Mouse (Mus musculus): ENCODE measurements at regions not wholly inside any gene's neighbourhood (a gene's known extent, or its start where the extent isn't known, plus 50 kb on each side); places are given as distances from the start of the nearest gene placed in this dataset.

DNA sequence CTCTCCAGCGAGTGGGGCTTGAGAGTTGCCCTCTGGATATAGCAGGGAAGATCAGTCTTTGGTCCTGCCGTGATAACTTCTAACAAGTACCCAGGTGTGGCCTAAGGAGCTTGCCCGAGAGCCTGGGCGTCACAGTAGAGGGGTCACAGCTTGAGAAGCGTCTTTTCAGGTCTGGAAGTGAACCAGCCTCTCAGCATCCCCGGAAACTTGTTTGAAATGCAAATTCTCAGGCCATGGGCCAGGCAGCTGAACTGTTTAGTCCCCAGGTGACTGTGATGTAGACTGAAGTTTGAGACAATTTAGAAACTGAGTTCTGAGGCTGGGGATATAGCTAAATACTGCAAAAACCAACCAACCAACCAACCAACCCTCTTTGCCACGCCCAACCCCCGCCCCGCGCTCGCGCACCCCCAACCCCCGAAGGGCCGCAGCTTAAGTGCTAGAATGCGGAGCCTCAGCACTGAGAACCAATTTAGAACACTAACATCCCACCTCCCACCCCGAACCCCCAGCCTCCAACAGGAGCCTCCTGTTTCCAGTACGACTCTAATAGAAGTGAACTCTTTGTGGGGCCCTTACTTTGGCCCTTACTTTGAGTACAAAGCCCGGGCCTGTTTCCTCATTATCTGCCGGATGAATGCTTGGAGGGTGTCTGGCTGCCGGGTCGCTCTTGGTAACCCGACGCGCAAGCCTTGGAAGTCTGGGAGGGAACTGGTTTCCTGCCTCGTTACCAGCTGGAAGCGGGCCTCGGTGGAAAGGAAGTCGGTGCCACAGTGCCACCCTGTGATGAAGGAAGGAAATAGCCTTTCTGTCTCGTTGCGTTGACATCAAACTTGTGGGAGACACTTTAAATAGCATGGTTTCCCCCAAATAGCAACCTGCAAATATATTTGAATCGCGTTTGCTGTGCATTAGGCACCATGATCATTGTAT is 68.1 kb upstream of the Slc1a4 start:
- peak overlapping the region; percentile 52; the same call in 1 of the 2 replicates for H3K9ac ChIP-seq (ENCODE audit: low read length)
- no peaks in the 10 kb centered on the region for H3K4me1 ChIP-seq (replicated peaks; ENCODE audit: control insufficient read depth, insufficient read depth)
- peak overlapping the region; percentile 70 for H3K4me2 ChIP-seq (replicated peaks; ENCODE audit: low read depth)
- TF ChIP-seq EP300 (optimal IDR thresholded peaks at IDR 0.05) (no peak), CTCF (IDR thresholded peaks at IDR 0.05; ENCODE audit: low read depth) (peak; percentile 95)
- ATAC-seq (ENCODE audit: low FRiP score, low TSS enrichment), result peak; percentile 86
- no peaks in the 10 kb centered on the region for H3K27me3 ChIP-seq (ENCODE audit: control insufficient read depth, insufficient read depth, low read length)
- no peaks in the 10 kb centered on the region for H3K36me3 ChIP-seq (ENCODE audit: control insufficient read depth, insufficient read depth, low read length)
- H3K4me3 ChIP-seq (ENCODE audit: low read depth, low read length), result peak overlapping the region; percentile 42
- peak; percentile 86 for DNase-seq (ENCODE audit: low spot score)
- H3K9me3 ChIP-seq (ENCODE audit: control insufficient read depth, low read length), result no peaks in the 10 kb centered on the region
- no peak overlapping the region for H3K27ac ChIP-seq (replicated peaks)
- 12% methylated on average over 32 of the region's 32 CpGs for WGBS

DNA sequence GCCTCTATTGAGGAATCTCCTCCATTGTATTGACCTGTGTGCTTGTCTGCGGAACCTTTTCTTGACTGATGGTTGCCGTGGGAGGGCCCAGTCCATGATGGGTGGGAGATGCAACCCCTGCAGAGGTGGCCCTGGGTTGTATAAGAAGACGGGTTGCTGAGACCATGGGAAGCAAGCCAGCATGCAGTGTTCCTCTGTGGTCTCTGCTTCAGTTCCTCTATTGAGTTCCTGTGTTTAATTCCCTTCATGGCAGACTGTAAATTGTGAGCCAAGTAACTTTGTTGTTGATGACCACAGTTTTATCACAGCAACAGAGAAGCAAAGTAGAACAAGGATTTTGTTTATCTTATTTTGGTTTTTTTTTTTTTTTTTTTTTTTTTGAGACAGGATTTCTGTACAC is 70.9 kb upstream of the Slc1a4 start:
- ATAC-seq (ENCODE audit: low FRiP score, low TSS enrichment), result no peak
- no peak for DNase-seq (ENCODE audit: low spot score)
- Histone ChIP-seq H3K4me3 (ENCODE audit: low read depth, low read length) (no peak overlapping the region), H3K27me3 (ENCODE audit: control insufficient read depth, insufficient read depth, low read length) (no peaks in the 10 kb centered on the region), H3K27ac (replicated peaks) (no peak overlapping the region), H3K9me3 (ENCODE audit: control insufficient read depth, low read length) (no peaks in the 10 kb centered on the region), H3K4me1 (replicated peaks; ENCODE audit: control insufficient read depth, insufficient read depth) (no peaks in the 10 kb centered on the region), H3K9ac (ENCODE audit: low read length) (no peak overlapping the region), H3K4me2 (replicated peaks; ENCODE audit: low read depth) (no peak overlapping the region), H3K36me3 (ENCODE audit: control insufficient read depth, insufficient read depth, low read length) (no peaks in the 10 kb centered on the region)
- WGBS, result 65% methylated on average over 3 of the region's 3 CpGs
- TF ChIP-seq CTCF (IDR thresholded peaks at IDR 0.05; ENCODE audit: low read depth) (no peak), EP300 (optimal IDR thresholded peaks at IDR 0.05) (no peak)

- ATAC-seq (ENCODE audit: low FRiP score, low TSS enrichment) (no peak), DNase-seq (ENCODE audit: low spot score) (no peak)
- no peak overlapping the region for H3K4me3 ChIP-seq (ENCODE audit: low read depth, low read length)
- H3K36me3 ChIP-seq (ENCODE audit: control insufficient read depth, insufficient read depth, low read length), result no peaks in the 10 kb centered on the region
- no peak for TF ChIP-seq CTCF (IDR thresholded peaks at IDR 0.05; ENCODE audit: low read depth)
- no peak for TF ChIP-seq EP300 (optimal IDR thresholded peaks at IDR 0.05)
- H3K27me3 ChIP-seq (ENCODE audit: control insufficient read depth, insufficient read depth, low read length), result no peaks in the 10 kb centered on the region
- no peak overlapping the region for H3K4me2 ChIP-seq (replicated peaks; ENCODE audit: low read depth)
- no peak overlapping the region for H3K27ac ChIP-seq (replicated peaks)
- no peaks in the 10 kb centered on the region for H3K9me3 ChIP-seq (ENCODE audit: control insufficient read depth, low read length)
- no peaks in the 10 kb centered on the region for H3K4me1 ChIP-seq (replicated peaks; ENCODE audit: control insufficient read depth, insufficient read depth)
- 73% methylated on average over 5 of the region's 5 CpGs for WGBS
- H3K9ac ChIP-seq (ENCODE audit: low read length), result no peak overlapping the region
Observed at GRCm38 (mm10) chr11:20404476-20404875, 72.0 kb upstream of the Slc1a4 start.

DNA sequence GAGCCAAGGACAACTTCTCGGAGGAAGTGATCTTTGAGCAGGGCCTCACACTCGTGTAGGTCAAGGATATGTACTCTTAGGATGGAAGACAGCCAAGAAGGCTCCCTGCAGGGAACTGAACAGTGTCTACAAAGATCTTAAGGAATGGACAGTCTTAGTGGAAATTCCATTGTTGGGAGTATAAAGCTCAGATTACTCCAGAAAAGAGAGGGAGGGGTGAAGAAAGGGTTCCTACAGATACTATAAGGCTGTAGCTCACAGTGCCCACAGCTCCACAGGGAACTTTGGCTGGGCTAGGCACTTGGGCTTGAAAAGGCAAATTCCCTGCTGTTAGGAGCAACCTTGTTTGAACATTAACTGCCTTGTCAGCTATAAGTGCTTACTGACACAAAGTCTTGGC is 85.6 kb upstream of the Slc1a4 start:
- 73% methylated on average over 2 of the region's 2 CpGs for WGBS
- DNase-seq (ENCODE audit: low spot score) (no peak), ATAC-seq (ENCODE audit: low FRiP score, low TSS enrichment) (no peak)
- peaks cover 4% of the 10 kb centered on the region; the same call in 1 of the 2 replicates for H3K9me3 ChIP-seq (ENCODE audit: control insufficient read depth, low read length)
- no peaks in the 10 kb centered on the region for H3K27me3 ChIP-seq (ENCODE audit: control insufficient read depth, insufficient read depth, low read length)
- H3K36me3 ChIP-seq (ENCODE audit: control insufficient read depth, insufficient read depth, low read length), result no peaks in the 10 kb centered on the region
- no peak overlapping the region for H3K4me3 ChIP-seq (ENCODE audit: low read depth, low read length)
- TF ChIP-seq EP300 (optimal IDR thresholded peaks at IDR 0.05) (no peak), CTCF (IDR thresholded peaks at IDR 0.05; ENCODE audit: low read depth) (no peak)
- H3K27ac ChIP-seq (replicated peaks), result no peak overlapping the region
- no peaks in the 10 kb centered on the region for H3K4me1 ChIP-seq (replicated peaks; ENCODE audit: control insufficient read depth, insufficient read depth)
- no peak overlapping the region for H3K9ac ChIP-seq (ENCODE audit: low read length)
- H3K4me2 ChIP-seq (replicated peaks; ENCODE audit: low read depth), result no peak overlapping the region

DNA sequence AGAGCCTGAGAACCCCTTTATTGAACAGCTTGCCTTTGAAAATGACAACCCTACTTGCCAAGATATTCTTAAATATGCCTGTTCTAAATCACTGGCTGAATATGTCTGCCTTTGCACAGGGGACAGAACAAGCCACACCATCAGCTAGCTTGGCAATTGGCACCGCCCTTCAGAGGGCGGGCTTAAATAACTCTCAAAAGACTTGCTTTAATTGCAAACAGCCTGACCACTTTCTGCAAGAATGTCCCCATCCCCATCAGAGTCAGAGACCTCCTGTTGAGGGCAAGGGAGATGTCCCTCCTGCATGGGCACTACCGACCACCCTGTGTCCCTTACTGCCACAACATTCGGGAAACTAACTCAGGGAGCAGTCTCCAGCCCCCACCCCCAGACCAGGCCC is 88.4 kb upstream of the Slc1a4 start:
- no peak overlapping the region for H3K4me2 ChIP-seq (replicated peaks; ENCODE audit: low read depth)
- no peak for DNase-seq (ENCODE audit: low spot score)

GRCm38 (mm10) chr11:20436057-20436456 is 103.5 kb upstream of the Slc1a4 start:
- Histone ChIP-seq H3K4me1 (replicated peaks; ENCODE audit: control insufficient read depth, insufficient read depth) (no peaks in the 10 kb centered on the region), H3K4me2 (replicated peaks; ENCODE audit: low read depth) (no peak overlapping the region), H3K9ac (ENCODE audit: low read length) (no peak overlapping the region), H3K9me3 (ENCODE audit: control insufficient read depth, low read length) (no peaks in the 10 kb centered on the region), H3K36me3 (ENCODE audit: control insufficient read depth, insufficient read depth, low read length) (no peaks in the 10 kb centered on the region), H3K4me3 (ENCODE audit: low read depth, low read length) (no peak overlapping the region), H3K27ac (replicated peaks) (no peak overlapping the region), H3K27me3 (ENCODE audit: control insufficient read depth, insufficient read depth, low read length) (no peaks in the 10 kb centered on the region)
- WGBS, result 75% methylated on average over 9 of the region's 9 CpGs
- DNase-seq (ENCODE audit: low spot score) (no peak), ATAC-seq (ENCODE audit: low FRiP score, low TSS enrichment) (no peak)
- TF ChIP-seq CTCF (IDR thresholded peaks at IDR 0.05; ENCODE audit: low read depth), result no peak
- no peak for TF ChIP-seq EP300 (optimal IDR thresholded peaks at IDR 0.05)

More for the DNA sequence above, 88.4 kb upstream of the Slc1a4 start:
- Histone ChIP-seq H3K9me3 (ENCODE audit: control insufficient read depth, low read length) (no peaks in the 10 kb centered on the region), H3K9ac (ENCODE audit: low read length) (no peak overlapping the region), H3K27ac (replicated peaks) (no peak overlapping the region), H3K4me3 (ENCODE audit: low read depth, low read length) (no peak overlapping the region), H3K27me3 (ENCODE audit: control insufficient read depth, insufficient read depth, low read length) (no peaks in the 10 kb centered on the region), H3K36me3 (ENCODE audit: control insufficient read depth, insufficient read depth, low read length) (no peaks in the 10 kb centered on the region), H3K4me1 (replicated peaks; ENCODE audit: control insufficient read depth, insufficient read depth) (no peaks in the 10 kb centered on the region)
- 87% methylated on average over 4 of the region's 4 CpGs for WGBS
- no peak for ATAC-seq (ENCODE audit: low FRiP score, low TSS enrichment)
- TF ChIP-seq CTCF (IDR thresholded peaks at IDR 0.05; ENCODE audit: low read depth) (no peak), EP300 (optimal IDR thresholded peaks at IDR 0.05) (no peak)
